Comparison of ENCODE assay signal across 8 mouse cellular contexts in genomic region chr4:101647976-101648642, GRCm38 (mm10). TPM values are rescaled to one million over a fixed set of nuclear protein-coding genes. Genes with fewer than 3 reads are reported as not detected.
DNase-seq lines count a peak whose midpoint lies in the region; ATAC-seq lines count a peak whose summit lies in the region.

No protein-coding gene starts in this region.

- H3K36me3 ChIP-seq in embryonic facial prominence, embryonic 13.5 days: no peaks in the 10 kb centered on the region

- H3K9ac ChIP-seq in embryonic facial prominence, embryonic 13.5 days: peak overlapping the region; percentile 95

- H3K4me3 ChIP-seq in embryonic facial prominence, embryonic 13.5 days: peak overlapping the region; percentile 88

- peak overlapping the region; percentile 96 for H3K27ac ChIP-seq in embryonic facial prominence, embryonic 13.5 days

- WGBS in embryonic facial prominence, embryonic 13.5 days: under 1% methylated on average over 20 of the region's 20 CpGs

- peak overlapping the region; percentile 64 for H3K4me2 ChIP-seq in embryonic facial prominence, embryonic 13.5 days

- ATAC-seq in embryonic facial prominence, embryonic 13.5 days (ENCODE audit: insufficient number of reproducible peaks, insufficient read depth, low FRiP score, low TSS enrichment, low read depth): peak; percentile 1; the same call in 1 of the 2 replicates
- ATAC-seq in inflammation-experienced regulatory T-cells, adult 6 months: peak; percentile 62

- H3K9me3 ChIP-seq in embryonic facial prominence, embryonic 13.5 days: no peaks in the 10 kb centered on the region

- DNase-seq in ovary, postnatal 10 days (ENCODE audit: low spot score): peak; percentile 32
- no peak for DNase-seq in ovary, postnatal 14 days (ENCODE audit: low spot score)
- DNase-seq in lung, postnatal 14 days: peak; percentile 52
- no peak for DNase-seq in spleen, postnatal 4 days (ENCODE audit: low spot score in 2 of 2)
- DNase-seq in layer of hippocampus, adult 11-12 months (ENCODE audit: low spot score): no peak
- DNase-seq in cerebellum, adult 11 months: no peak

- H3K27me3 ChIP-seq in embryonic facial prominence, embryonic 13.5 days: no peaks in the 10 kb centered on the region

- H3K4me1 ChIP-seq in embryonic facial prominence, embryonic 13.5 days: peaks cover 26% of the 10 kb centered on the region

RNA-seq across cellular contexts. Expression of gene Leprot, which starts 0.6 kb away (rescaled TPM):
- 93.7 and 94.0 TPM in 2 replicates for polyA plus RNA-seq in embryonic facial prominence, embryonic 13.5 days (2015; fragmentation: Nextera tagmentation; extraction: Ambion mirVana)
- 10 to 100 TPM; 77.9 to 93.4 (median 82.1) TPM for polyA plus RNA-seq in inflammation-experienced regulatory T-cells, adult 6 months (2017; shearing (Covaris generic))

Comparison
In these comparisons a context has a peak if more than half of its experiments do, and no peak if none do; other contexts are left out.
1. DNase-seq: peak in ovary, postnatal 10 days (single experiment) and lung, postnatal 14 days (single experiment); none in ovary, postnatal 14 days (single experiment), spleen, postnatal 4 days (0 of 2), layer of hippocampus, adult 11-12 months (single experiment) and cerebellum, adult 11 months (single experiment).